Mouse (Mus musculus): ENCODE measurements around the gene Ccdc74a. TPM values are rescaled to one million over a fixed set of nuclear protein-coding genes. Genes with fewer than 3 reads are reported as not detected.
"Not testable (repeated sequence)": the region's sequence is repeated elsewhere in the genome, so short reads cannot be mapped to it uniquely, and the experiment has no call there.

The Ccdc74a gene
- total RNA-seq (2014; rRNA removed) (not detected in 2 replicates), polyA plus RNA-seq (2012; rRNA removed) (not detected in 2 replicates)

DNA sequence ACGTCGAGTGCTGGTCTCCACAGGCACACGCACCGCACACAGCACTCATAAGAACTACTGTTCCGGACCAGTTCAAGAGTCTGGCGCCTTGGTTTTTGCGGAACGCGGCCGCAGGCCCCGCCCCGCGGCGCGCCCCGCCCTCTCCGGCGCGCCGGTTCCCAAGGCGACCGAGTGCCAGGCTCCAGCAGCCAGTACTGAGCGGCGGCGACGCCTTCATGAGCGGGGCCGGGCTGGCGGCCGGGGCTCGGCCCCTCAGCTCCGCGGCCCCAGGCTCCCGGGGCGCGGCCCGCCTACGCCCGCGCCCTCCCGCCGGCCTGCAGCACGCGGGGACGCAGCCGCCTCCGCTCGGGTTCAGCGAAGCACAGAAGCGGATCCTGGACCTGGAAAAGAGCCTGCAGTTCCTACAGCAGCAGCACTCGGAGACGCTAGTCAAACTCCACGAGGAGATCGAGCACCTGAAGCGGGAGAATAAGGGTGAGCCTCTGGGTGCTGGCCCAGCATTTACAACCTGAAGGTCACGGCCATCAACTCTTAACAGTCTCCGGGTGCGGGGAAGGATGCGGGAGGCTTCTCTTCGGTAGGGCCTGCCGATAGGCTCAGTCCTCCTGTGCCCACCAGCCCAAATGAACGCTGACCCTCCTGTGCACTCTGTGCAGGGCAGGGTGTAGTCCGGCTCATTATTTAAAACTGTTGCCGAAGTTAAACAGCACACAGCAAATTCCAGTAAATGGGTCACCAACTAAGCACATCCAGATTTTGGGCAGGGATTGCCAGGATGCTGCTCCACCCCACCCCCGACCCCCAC lies at the start of gene Ccdc74a:
TSS of gene Ccdc74a (plus strand) at position 161 of the 805 bp plus-strand sequence.
- DNase-seq (ENCODE audit: extremely low read depth, low read depth, low spot score), result peak; percentile 36
- no peaks in the 10 kb centered on the region for H3K79me2 ChIP-seq (ENCODE audit: control insufficient read depth, insufficient read depth, low read length)
- peak within 1 kb of the TSS; percentile 19; the same call in 1 of the 2 replicates for H3K9ac ChIP-seq (ENCODE audit: low read depth, low read length)
- peak within 1 kb of the TSS; percentile 43 for H3K4me3 ChIP-seq (ENCODE audit: insufficient read depth, low read depth, low read length)
- WGBS, result 2% methylated on average over 65 of the region's 65 CpGs
- TF ChIP-seq POLR2A (IDR thresholded peaks at IDR 0.05; ENCODE audit: extremely low read depth, insufficient read depth, low read length), result no peak
- no peak for TF ChIP-seq CTCF (IDR thresholded peaks at IDR 0.05; ENCODE audit: low read depth, low read length)
- H3K27ac ChIP-seq (replicated peaks; ENCODE audit: insufficient read depth, low read depth, low read length), result no peak within 1 kb of the TSS
- peaks cover 3% of the 10 kb centered on the region for H3K4me1 ChIP-seq (ENCODE audit: control insufficient read depth, insufficient read depth, low read length)
- H3K27me3 ChIP-seq (ENCODE audit: control insufficient read depth, insufficient read depth, low read length), result no peaks in the 10 kb centered on the region
- peaks cover 3% of the 10 kb centered on the region; the same call in 1 of the 2 replicates for H3K36me3 ChIP-seq (ENCODE audit: control insufficient read depth, insufficient read depth, low read length)

DNA sequence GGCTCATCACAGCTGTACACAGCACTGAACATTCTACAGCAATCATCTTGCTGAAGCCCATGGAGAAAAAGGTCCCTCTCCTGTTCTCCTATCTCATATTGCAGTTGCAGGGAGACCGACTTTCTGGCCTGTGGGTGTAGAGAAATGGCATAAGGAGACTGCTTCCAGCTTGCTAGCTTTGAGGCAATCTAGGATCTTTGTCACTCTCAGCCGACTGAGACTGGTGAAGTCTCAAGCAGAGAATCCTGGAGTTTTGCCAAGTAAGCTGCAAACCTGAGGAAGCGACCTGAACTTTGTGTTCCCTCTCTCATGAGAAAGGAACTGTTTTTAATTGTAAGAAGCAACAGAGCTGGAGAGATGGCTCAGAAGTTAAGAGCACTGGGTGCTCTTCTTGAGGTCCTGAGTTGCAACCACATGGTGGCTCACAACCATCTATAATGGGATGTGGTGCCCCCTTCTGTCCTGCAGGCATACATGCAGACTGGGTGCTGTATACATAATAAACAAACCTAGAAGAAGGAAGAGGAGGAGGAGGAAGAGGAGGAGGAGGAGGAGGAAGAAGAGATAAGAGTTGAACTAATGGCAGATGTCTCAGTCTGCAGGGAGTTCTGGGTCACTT lies 45.2 kb upstream of the Ccdc74a start:
- Histone ChIP-seq H3K27ac (replicated peaks; ENCODE audit: insufficient read depth, low read depth, low read length) (no peak overlapping the region), H3K4me1 (ENCODE audit: control insufficient read depth, insufficient read depth, low read length) (no peaks in the 10 kb centered on the region), H3K79me2 (ENCODE audit: control insufficient read depth, insufficient read depth, low read length) (no peaks in the 10 kb centered on the region), H3K27me3 (ENCODE audit: control insufficient read depth, insufficient read depth, low read length) (no peaks in the 10 kb centered on the region), H3K4me3 (ENCODE audit: insufficient read depth, low read depth, low read length) (no peak overlapping the region), H3K36me3 (ENCODE audit: control insufficient read depth, insufficient read depth, low read length) (no peaks in the 10 kb centered on the region), H3K9ac (ENCODE audit: low read depth, low read length) (no peak overlapping the region)
- 73% methylated on average over 3 of the region's 3 CpGs for WGBS
- DNase-seq (ENCODE audit: extremely low read depth, low read depth, low spot score), result no peak
- TF ChIP-seq POLR2A (IDR thresholded peaks at IDR 0.05; ENCODE audit: extremely low read depth, insufficient read depth, low read length), result no peak

DNA sequence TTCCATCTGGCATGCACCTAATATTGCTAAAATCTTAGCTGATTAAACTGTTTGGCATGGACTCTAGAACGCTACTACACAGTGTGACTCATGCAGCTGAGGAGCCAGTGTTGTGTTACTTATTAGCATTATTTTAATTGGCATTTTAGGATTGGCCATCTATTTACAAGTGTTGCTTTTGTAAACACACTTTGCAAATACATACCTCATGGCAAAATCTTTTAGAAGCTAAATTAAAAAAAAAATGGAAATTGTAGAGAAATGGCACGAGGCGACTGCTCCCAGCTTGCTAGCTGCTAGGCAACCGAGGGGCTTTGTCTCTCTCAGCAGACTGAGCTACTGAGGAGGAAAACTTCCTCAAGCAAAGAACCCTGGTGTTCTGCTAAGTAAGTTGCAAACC lies 41.3 kb upstream of the Ccdc74a start:
- WGBS, result 65% methylated on average over 4 of the region's 4 CpGs
- DNase-seq (ENCODE audit: extremely low read depth, low read depth, low spot score), result no peak
- no peak for TF ChIP-seq POLR2A (IDR thresholded peaks at IDR 0.05; ENCODE audit: extremely low read depth, insufficient read depth, low read length)
- Histone ChIP-seq H3K9ac (ENCODE audit: low read depth, low read length) (no peak overlapping the region), H3K4me3 (ENCODE audit: insufficient read depth, low read depth, low read length) (no peak overlapping the region), H3K4me1 (ENCODE audit: control insufficient read depth, insufficient read depth, low read length) (no peaks in the 10 kb centered on the region), H3K27me3 (ENCODE audit: control insufficient read depth, insufficient read depth, low read length) (peaks cover 3% of the 10 kb centered on the region; the same call in 1 of the 2 replicates), H3K79me2 (ENCODE audit: control insufficient read depth, insufficient read depth, low read length) (no peaks in the 10 kb centered on the region), H3K27ac (replicated peaks; ENCODE audit: insufficient read depth, low read depth, low read length) (no peak overlapping the region), H3K36me3 (ENCODE audit: control insufficient read depth, insufficient read depth, low read length) (no peaks in the 10 kb centered on the region)

DNA sequence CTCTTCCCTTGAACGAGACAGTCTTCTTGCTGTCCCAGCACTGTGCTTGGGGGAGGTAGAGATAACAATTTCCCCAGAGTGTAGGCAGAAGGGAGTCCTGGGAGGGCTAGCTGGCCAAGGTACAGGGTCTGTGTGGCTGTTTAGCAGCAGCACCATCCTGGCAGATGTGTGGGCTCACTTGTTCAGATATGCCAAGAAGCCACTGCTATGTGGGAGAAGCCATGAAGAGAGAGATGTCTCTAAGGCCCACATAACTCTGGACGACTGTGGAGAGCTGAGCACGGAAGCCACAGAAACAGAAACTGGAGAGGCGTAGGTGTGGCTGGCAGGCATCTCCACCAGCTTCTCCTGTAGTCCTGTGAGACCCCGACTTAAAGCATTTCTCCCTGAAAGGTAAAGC lies 40.6 kb upstream of the Ccdc74a start:
- Histone ChIP-seq H3K79me2 (ENCODE audit: control insufficient read depth, insufficient read depth, low read length) (no peaks in the 10 kb centered on the region), H3K9ac (ENCODE audit: low read depth, low read length) (no peak overlapping the region), H3K4me3 (ENCODE audit: insufficient read depth, low read depth, low read length) (no peak overlapping the region), H3K27ac (replicated peaks; ENCODE audit: insufficient read depth, low read depth, low read length) (no peak overlapping the region), H3K4me1 (ENCODE audit: control insufficient read depth, insufficient read depth, low read length) (no peaks in the 10 kb centered on the region), H3K27me3 (ENCODE audit: control insufficient read depth, insufficient read depth, low read length) (peaks cover 6% of the 10 kb centered on the region; the same call in 1 of the 2 replicates), H3K36me3 (ENCODE audit: control insufficient read depth, insufficient read depth, low read length) (no peaks in the 10 kb centered on the region)
- no peak for DNase-seq (ENCODE audit: extremely low read depth, low read depth, low spot score)
- 81% methylated on average over 5 of the region's 5 CpGs for WGBS
- TF ChIP-seq POLR2A (IDR thresholded peaks at IDR 0.05; ENCODE audit: extremely low read depth, insufficient read depth, low read length), result no peak
- no peak for TF ChIP-seq CTCF (IDR thresholded peaks at IDR 0.05; ENCODE audit: low read depth, low read length)

DNA sequence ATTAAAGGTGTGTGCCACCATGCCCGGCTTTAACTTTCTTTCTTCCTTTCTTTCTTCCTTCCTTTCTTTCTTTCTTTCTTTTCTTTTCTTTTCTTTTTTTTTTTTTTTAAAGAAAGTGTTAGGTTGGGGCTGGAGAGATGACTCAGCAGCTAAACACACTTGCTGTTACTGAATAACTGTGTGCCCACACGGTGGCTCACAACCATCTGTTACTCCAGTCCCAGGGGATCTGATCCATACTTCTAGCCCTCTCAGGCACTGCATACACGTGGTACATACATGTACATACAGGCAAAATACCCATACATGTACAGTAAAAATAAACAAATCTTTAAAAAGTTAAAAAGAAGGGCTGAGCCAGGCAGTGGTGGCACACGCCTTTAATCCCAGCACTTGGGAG lies 34.9 kb upstream of the Ccdc74a start:
- H3K36me3 ChIP-seq (ENCODE audit: control insufficient read depth, insufficient read depth, low read length), result no peaks in the 10 kb centered on the region
- no peak overlapping the region for H3K4me3 ChIP-seq (ENCODE audit: insufficient read depth, low read depth, low read length)
- no peak for TF ChIP-seq CTCF (IDR thresholded peaks at IDR 0.05; ENCODE audit: low read depth, low read length)
- no peak for TF ChIP-seq POLR2A (IDR thresholded peaks at IDR 0.05; ENCODE audit: extremely low read depth, insufficient read depth, low read length)
- H3K9ac ChIP-seq (ENCODE audit: low read depth, low read length), result no peak overlapping the region
- no peaks in the 10 kb centered on the region for H3K4me1 ChIP-seq (ENCODE audit: control insufficient read depth, insufficient read depth, low read length)
- peaks cover 6% of the 10 kb centered on the region; the same call in 1 of the 2 replicates for H3K27me3 ChIP-seq (ENCODE audit: control insufficient read depth, insufficient read depth, low read length)
- 68% methylated on average over 4 of the region's 4 CpGs for WGBS
- H3K79me2 ChIP-seq (ENCODE audit: control insufficient read depth, insufficient read depth, low read length), result no peaks in the 10 kb centered on the region
- H3K27ac ChIP-seq (replicated peaks; ENCODE audit: insufficient read depth, low read depth, low read length), result no peak overlapping the region
- DNase-seq (ENCODE audit: extremely low read depth, low read depth, low spot score), result no peak

DNA sequence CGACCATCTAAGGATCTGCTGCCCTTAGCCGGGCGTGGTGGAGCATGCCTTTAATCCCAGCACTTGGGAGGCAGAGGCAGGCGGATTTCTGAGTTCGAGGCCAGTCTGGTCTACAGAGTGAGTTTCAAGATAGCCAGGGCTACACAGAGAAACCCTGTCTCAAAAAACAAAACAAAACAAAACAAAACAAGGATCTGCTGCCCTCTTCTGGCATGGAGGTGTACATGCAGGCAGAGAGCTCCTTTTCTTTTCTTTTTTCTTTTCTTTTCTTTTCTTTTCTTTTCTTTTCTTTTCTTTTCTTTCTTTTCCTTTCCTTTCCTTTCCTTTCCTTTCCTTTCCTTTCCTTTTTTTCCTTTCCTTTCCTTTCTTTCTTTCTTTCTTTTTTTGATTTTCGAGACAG lies 31.5 kb upstream of the Ccdc74a start:
- not testable (repeated sequence) for H3K27ac ChIP-seq (replicated peaks; ENCODE audit: insufficient read depth, low read depth, low read length); H3K79me2 ChIP-seq (ENCODE audit: control insufficient read depth, insufficient read depth, low read length); H3K4me3 ChIP-seq (ENCODE audit: insufficient read depth, low read depth, low read length); H3K9ac ChIP-seq (ENCODE audit: low read depth, low read length); H3K36me3 ChIP-seq (ENCODE audit: control insufficient read depth, insufficient read depth, low read length); H3K4me1 ChIP-seq (ENCODE audit: control insufficient read depth, insufficient read depth, low read length); H3K27me3 ChIP-seq (ENCODE audit: control insufficient read depth, insufficient read depth, low read length); DNase-seq (ENCODE audit: extremely low read depth, low read depth, low spot score)
- TF ChIP-seq CTCF (IDR thresholded peaks at IDR 0.05; ENCODE audit: low read depth, low read length), result peak; percentile 35
- 90% methylated on average over 6 of the region's 6 CpGs for WGBS

Measured in liver, adult 2 months (tissue).